Mouse (Mus musculus): ENCODE measurements around the gene Syngap1. TPM values are rescaled to one million over a fixed set of nuclear protein-coding genes. Genes with fewer than 3 reads are reported as not detected.
"Not testable (repeated sequence)": the region's sequence is repeated elsewhere in the genome, so short reads cannot be mapped to it uniquely, and the experiment has no call there.

Gene Syngap1
- total RNA-seq (2015; ENCODE audit: low replicate concordance) (0.42 and 2.5 TPM in 2 replicates), total RNA-seq (2017; ENCODE audit: low replicate concordance) (0.60 and 5.3 TPM in 2 replicates)

DNA sequence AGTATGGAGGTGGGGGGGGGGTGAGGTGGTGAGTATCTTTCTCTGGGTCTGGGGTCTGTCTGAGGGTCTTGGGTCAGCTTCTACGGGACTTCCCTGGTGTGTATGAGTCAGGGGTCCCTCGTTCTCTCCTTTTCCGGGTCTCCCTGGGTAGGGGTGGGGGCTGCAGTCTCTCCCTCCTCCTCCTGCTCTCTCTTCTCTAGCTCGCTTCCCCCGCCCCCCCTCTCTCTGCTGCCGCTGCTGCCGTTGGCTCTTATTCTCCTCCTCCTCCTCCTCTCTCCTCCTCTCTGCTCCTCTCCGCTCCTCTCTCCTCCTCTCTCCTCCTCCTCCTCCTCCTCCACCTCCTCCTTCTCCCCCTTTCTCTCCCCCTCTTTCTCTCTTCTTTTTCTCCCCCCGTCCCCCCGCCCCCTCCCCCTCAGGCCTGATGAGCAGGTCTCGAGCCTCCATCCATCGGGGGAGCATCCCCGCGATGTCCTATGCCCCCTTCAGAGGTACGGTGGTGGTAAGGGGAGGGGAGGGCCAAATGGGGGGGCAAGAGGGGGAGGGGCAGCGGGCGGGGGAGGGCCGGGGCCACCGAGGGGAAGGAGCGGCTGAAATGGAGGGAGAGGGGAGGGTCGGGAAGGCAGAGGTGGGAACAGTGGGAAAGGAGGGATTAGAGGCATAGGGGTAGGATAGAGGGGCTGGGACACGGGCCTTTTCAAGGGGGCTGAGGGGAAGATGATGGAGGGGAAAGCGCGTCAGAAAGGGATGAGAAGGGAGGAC is at the start of gene Syngap1:
Gene Syngap1, plus strand, starts transcription at position 223 of the 759 bp plus-strand sequence.
- no peak for ATAC-seq (replicated peaks; ENCODE audit: low FRiP score, poor library complexity, severe bottlenecking)

- no peak for ATAC-seq (replicated peaks; ENCODE audit: low FRiP score, poor library complexity, severe bottlenecking)
Observed at GRCm38 (mm10) chr17:26892635-26893375, 48.2 kb upstream of the Syngap1 start.

GRCm38 (mm10) chr17:26893492-26893891 is 47.6 kb upstream of the Syngap1 start:
- no peak for ATAC-seq (replicated peaks; ENCODE audit: low FRiP score, poor library complexity, severe bottlenecking)

- no peak for ATAC-seq (replicated peaks; ENCODE audit: low FRiP score, poor library complexity, severe bottlenecking)
Observed at GRCm38 (mm10) chr17:26894342-26894741, 46.7 kb upstream of the Syngap1 start.

GRCm38 (mm10) chr17:26895578-26895977 is 45.5 kb upstream of the Syngap1 start:
- peak; percentile 79 for ATAC-seq (replicated peaks; ENCODE audit: low FRiP score, poor library complexity, severe bottlenecking)

DNA sequence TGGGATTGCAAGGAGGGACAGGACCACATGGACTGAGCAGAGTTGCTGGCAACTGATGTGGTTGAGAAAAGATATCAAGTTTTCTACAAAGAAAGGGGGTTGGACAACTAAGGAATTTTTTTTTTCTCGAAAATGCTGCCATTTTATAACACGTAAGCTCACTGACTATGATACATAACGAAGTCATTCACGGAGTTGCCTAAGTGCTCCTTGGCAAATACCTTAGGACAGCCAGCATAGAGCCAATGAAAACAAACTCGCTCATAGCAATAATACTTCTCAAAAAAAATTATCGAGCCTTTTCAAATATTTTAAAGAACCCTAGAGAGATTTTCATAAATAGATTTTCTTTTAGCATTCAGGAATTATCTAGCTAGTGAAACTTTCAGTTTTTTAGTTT is 40.1 kb upstream of the Syngap1 start:
- no peak for ATAC-seq (replicated peaks; ENCODE audit: low FRiP score, poor library complexity, severe bottlenecking)

DNA sequence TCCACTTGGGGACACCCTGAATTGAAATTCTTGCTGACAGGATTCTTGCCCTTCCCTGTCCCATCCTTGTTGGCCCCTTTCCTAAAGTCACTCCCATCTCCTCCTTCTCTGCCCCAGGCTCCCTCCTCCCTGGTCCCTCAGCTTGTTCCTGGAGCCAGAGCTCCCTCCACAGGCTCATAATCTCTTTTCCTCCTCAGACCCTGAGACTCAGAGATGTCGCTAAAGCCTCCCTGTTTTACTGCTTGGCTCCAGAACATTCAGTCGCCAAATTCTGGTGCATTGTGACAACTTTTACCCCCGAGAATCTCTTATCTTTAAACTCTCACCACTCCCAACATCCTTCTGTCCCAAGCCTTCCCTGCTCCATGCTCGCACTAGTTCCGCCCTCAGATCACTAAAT is 36.7 kb upstream of the Syngap1 start:
- no peak; the same call in 1 of the 2 replicates for ATAC-seq (replicated peaks; ENCODE audit: low FRiP score, poor library complexity, severe bottlenecking)

DNA sequence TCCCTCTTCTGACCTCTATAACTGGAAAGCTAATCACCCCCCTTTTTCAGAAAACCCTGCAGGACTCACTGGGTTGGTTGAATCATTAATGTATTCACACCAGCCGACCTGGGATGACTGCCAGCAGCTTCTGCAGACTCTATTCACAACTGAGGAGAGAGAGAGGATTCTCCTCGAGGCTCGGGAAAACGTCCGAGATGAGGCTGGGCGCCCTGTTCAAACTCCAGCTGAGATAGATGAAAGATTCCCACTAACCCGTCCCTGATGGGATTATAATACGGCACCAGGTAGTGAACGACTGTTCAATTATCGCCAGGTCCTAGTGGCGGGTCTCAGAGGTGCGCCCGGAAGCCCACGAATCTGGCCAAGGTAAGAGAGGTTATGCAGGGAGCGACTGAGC is 33.5 kb upstream of the Syngap1 start:
- not testable (repeated sequence) for ATAC-seq (replicated peaks; ENCODE audit: low FRiP score, poor library complexity, severe bottlenecking)

DNA sequence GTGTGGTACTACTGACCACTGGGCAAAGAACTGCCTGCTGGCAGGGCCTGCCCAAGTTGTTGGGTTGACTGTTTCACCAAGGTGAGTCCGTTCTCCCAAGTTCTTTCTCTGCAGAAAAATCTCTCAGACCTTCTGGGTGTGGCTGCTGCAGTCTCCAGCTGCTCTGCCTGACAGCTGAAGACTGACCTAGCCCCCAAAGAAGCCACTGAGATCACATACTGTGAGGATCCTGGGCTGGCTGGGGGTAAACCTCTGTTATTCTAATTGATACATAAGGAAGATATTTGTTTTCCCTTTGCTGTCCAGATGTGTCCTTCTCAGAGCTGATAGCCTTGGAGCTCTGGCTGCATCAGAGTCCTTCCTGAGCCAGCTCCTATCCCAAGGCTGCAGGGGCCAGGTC is 25.8 kb upstream of the Syngap1 start:
- no peak for ATAC-seq (replicated peaks; ENCODE audit: low FRiP score, poor library complexity, severe bottlenecking)

DNA sequence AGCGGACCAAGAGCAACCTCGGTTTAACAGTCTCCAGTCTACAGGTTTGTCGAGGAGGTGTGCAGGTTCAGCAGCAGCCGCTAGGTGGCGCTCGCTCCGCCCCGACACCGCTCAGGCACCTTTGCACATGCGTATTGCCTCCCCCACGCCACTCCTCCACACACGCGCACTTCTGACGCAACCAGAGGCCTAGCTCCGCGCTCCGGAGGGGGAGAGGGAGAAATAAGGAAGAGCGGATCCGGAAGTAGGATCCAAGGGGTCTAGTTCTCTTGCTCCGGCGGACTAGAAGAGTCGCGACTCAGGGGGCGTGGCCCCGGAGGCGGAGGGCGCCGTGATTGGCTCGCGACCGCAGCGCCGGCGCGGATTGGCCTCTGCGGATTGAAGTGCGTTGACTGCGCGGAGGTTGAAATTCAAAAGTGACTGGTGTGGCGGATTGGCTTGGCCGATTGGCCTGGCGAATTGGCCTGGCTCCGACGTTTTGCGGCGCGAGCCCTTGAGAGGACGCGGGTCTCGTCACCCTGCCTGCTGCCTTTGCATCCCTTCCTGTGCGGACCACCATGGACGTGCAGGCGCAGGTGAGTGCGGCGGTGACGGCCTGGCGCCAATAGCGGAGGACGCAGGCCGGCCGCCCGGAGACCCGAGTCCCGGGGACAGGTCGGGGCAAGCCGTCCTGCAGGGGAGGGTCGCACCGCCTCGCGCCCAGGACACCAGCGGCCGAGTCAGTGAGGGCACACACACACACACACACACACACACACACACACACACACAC is 24.2 kb upstream of the Syngap1 start, which contains the start of gene Kifc5b:
Gene Kifc5b, plus strand, starts transcription at position 381 of the 772 bp plus-strand sequence.
- peak; percentile 97 for ATAC-seq (replicated peaks; ENCODE audit: low FRiP score, poor library complexity, severe bottlenecking)

DNA sequence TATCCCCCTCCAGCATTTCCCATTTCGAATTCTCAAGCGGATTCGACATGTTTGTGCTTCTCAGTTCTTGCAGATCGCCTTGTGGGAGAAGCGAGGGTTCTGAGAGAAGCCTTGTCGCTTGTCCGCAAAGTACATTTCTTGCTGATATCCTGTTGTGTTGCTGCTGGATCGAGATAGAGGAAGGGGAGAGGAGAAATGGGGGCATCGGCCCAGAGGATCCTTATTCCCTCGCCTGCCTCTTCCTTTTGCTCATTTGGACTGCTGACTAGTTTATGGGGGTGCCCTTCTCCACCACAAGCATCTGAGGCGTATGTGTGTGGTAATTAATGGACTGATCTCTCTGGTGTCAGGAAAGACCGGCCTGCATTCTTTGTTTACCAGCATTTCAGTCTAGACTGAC is 23.5 kb upstream of the Syngap1 start:
- ATAC-seq (replicated peaks; ENCODE audit: low FRiP score, poor library complexity, severe bottlenecking): peak; percentile 12

- no peak for ATAC-seq (replicated peaks; ENCODE audit: low FRiP score, poor library complexity, severe bottlenecking)
Observed at GRCm38 (mm10) chr17:26918343-26918742, 22.7 kb upstream of the Syngap1 start.

GRCm38 (mm10) chr17:26919516-26919915 is 21.5 kb upstream of the Syngap1 start:
- ATAC-seq (replicated peaks; ENCODE audit: low FRiP score, poor library complexity, severe bottlenecking): not testable (repeated sequence)

GRCm38 (mm10) chr17:26922368-26922767 is 18.7 kb upstream of the Syngap1 start:
- not testable (repeated sequence) for ATAC-seq (replicated peaks; ENCODE audit: low FRiP score, poor library complexity, severe bottlenecking)

- ATAC-seq (replicated peaks; ENCODE audit: low FRiP score, poor library complexity, severe bottlenecking): not testable (repeated sequence)
Observed at GRCm38 (mm10) chr17:26925414-26925813, 15.6 kb upstream of the Syngap1 start.

- ATAC-seq (replicated peaks; ENCODE audit: low FRiP score, poor library complexity, severe bottlenecking): not testable (repeated sequence)
Observed at GRCm38 (mm10) chr17:26931795-26932194, 9.3 kb upstream of the Syngap1 start.

DNA sequence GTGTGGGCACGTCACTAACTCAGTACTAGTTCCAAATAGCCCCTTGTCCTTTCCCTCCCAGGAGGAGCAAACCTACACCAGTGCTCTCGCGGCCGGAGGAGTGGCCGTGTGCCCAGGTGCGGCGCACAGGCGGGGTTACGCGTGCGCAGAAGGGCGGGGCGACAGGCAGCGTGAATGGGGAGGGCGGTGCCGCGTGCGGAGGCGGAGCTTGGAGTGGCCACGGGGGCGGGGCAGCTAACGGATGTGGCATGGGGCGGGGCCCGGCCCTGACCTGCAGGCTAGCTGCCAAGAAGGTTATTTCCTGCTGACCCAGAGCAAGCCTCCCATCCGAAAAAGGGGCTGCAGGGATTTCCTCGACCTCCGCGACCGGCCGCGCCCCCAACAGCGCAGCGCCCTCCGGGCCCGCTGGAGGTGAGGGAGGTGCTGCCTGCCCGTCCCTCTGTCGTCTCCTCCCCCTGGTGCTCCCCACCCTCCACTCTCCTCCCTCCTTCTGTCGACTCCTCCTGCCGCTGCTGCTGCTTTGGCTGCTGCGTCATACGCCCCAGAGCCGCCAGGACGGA is 8.1 kb upstream of the Syngap1 start, which contains the start of gene Phf1:
Gene Phf1, plus strand, starts transcription at position 214 of the 560 bp plus-strand sequence.
- peak; percentile 91 for ATAC-seq (replicated peaks; ENCODE audit: low FRiP score, poor library complexity, severe bottlenecking)

DNA sequence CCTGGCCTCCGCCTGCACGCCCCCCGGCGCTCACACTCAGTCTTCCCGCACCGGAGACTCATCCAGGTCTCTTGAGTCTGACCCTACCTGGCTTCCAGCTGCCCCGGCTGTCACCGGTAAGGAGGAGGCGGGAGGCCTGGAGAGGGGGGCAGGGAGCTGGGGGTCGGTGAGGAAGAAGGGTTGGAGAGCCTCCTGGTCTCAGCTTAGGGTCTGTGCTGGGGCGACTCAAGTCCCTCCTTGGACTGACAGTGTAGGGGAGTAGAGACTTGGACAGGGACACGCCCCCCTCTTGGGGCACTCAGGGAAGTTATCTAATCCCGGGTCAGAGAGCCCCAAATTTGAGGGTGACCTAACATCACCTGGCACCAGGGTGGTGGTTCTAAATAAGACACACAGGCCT is 7.6 kb upstream of the Syngap1 start:
- no peak for ATAC-seq (replicated peaks; ENCODE audit: low FRiP score, poor library complexity, severe bottlenecking)

- ATAC-seq (replicated peaks; ENCODE audit: low FRiP score, poor library complexity, severe bottlenecking): no peak
Observed at GRCm38 (mm10) chr17:26933885-26934827, 6.9 kb upstream of the Syngap1 start.

Data from erythroblast, adult 5-6 weeks (primary cell).